Mouse (Mus musculus) limb, embryonic 10.5 days (tissue): Measurements from ENCODE around the gene Sost. TPM values are rescaled to one million over a fixed set of nuclear protein-coding genes. Genes with fewer than 3 reads are reported as not detected.
A peak's percentile ranks its signal among the peaks of the same experiment; 100 is the strongest.

ENCODE experiments used
- DNase-seq: peaks from one replicate; pipeline ENCODE4 v3.0.0-alpha.2; 2017; ENCODE audit warnings: low spot score
- H3K27ac ChIP-seq: fragments of 300-500 bp; sonication (generic); 2 replicates; pipeline ENCODE4 v1.5.1; 2016; ENCODE audit warnings: mild to moderate bottlenecking
- H3K27me3 ChIP-seq: fragments of 300-500 bp; sonication (generic); 2 replicates; pipeline ENCODE4 v1.6.1; 2016; ENCODE audit warnings: low read depth, mild to moderate bottlenecking; ENCODE audit not compliant: poor library complexity, severe bottlenecking
- H3K36me3 ChIP-seq: fragments of 300-500 bp; sonication (generic); 2 replicates; pipeline ENCODE4 v1.6.1; 2016; ENCODE audit warnings: mild to moderate bottlenecking, moderate library complexity
- H3K4me1 ChIP-seq: fragments of 300-500 bp; sonication (generic); 2 replicates; pipeline ENCODE4 v1.6.1; 2016
- H3K4me3 ChIP-seq: fragments of 300-500 bp; sonication (generic); 2 replicates; pipeline ENCODE4 v1.5.1; 2016; ENCODE audit warnings: mild to moderate bottlenecking, moderate library complexity
- H3K9me3 ChIP-seq: fragments of 300-500 bp; sonication (generic); replicated peaks from 2 replicates; pipeline ENCODE4 v1.6.1; 2016; ENCODE audit warnings: mild to moderate bottlenecking
- WGBS: fragments of 180-500 bp; shearing (Covaris S2); methylation state at CpG from one replicate; pipeline ENCODE4 v1.1.7; 2016; 5-methylcytosine and 5-hydroxymethylcytosine counted together
- polyA plus RNA-seq: library from polyadenylated mRNA; unstranded; fragments of >200 nt; fragmentation: Nextera tagmentation; extraction: Ambion mirVana; gene quantifications from 2 replicates; pipeline ENCODE4 v1.2.1, GENCODE M21; 2016

Sost gene
- polyA plus RNA-seq, 1 experiment from 2014 or later: 1.9 TPM

DNA sequence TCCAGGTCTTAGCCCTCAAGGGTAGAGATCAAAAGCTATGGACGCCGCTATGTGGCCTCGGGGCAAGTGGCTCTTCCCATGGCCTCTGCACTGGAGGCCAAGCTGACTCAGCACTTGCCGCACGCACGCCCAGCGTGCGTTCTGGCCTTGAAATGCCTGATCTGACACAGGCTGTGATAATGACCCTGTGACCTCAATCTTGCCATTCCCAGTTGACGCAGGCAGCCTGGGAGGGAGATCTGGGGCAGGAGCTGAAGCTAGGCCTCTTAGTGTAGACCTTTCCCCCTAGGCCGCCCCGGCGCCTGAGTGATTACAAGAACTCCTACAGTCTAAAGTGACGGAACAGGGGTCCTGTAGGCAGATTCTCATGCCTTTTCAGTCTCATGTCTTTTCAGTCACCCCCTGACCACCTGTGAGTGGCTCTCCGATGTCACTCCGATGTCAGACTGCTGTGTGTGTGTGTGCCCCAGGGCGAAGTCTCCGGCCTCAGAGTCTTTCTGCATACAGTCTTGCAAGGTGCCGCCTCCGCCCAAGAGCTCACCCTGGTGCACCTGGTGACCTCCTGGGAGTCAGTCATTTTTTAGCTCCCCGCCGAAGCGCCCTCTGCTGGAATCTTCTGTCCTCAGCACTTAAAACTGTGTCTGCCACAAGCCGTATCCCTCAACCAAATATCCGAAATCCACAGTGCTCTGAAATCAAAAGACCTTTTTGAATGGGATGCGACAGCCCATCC is 38.6 kb downstream of the Sost start:
- no peak overlapping the region for H3K4me3 ChIP-seq
- H3K9me3 ChIP-seq: no peaks in the 10 kb centered on the region
- no peaks in the 10 kb centered on the region; the same call in none of the 2 replicates for H3K27me3 ChIP-seq
- WGBS: 20% methylated on average over 25 of the region's 25 CpGs
- DNase-seq: peak; percentile 69
- H3K27ac ChIP-seq: no peak overlapping the region
- H3K36me3 ChIP-seq: no peaks in the 10 kb centered on the region
- peaks cover 20% of the 10 kb centered on the region for H3K4me1 ChIP-seq

DNA sequence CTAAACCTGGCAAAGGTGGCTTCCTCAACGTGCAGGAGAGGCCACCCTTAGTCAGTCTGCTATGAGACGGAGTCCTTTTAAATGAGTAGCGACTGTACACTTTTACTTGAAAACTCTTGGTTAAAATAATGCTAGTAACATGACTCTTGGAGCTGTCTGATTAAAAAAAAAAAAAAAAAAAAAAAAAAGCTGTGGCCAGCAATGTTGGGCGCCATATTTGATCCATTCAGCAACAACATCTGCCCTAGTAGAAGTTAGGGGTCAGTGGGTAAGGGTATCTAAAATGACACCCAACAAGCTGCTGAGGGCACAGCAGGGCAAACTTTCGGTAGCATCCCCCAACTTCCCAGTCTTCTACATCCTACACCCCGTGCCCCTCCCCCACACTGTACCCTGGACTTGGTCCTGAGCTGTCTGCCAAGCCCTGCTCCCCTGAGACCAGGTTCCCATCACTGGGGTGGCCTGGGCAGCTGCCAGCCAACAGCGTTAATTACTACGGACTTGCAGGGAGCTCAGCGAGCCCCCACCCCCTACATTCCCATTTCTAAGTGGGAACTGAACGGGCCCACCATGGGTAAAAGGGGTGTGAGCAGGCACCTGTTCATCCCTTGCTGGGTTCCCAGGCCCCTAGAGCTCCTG is 39.7 kb downstream of the Sost start:
- no peak overlapping the region for H3K4me3 ChIP-seq
- 88% methylated on average over 10 of the region's 10 CpGs for WGBS
- no peaks in the 10 kb centered on the region for H3K36me3 ChIP-seq
- no peak overlapping the region for H3K27ac ChIP-seq
- no peaks in the 10 kb centered on the region; the same call in none of the 2 replicates for H3K27me3 ChIP-seq
- peaks cover 15% of the 10 kb centered on the region for H3K4me1 ChIP-seq
- no peak for DNase-seq
- H3K9me3 ChIP-seq: no peaks in the 10 kb centered on the region

DNA sequence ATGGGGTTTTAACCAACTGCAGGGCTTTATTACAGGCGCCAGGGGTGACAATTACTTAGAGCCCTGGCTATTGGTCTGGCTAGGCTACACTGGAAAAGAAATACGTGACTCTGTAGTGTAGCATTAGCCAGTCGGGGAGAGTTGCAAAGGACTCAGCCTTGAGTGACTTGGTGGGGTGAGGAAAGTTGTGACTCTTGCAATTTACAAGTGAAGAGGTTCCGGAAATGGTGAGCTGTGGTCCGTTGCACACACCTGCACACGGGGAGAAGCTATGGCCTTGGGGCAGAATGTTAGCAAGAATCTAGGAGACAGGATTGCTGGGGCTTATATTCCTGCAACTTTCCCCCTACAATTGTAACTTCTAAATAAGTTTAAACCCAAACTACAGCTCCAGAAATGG is 41.2 kb downstream of the Sost start:
- Histone ChIP-seq H3K4me3 (no peak overlapping the region), H3K27ac (no peak overlapping the region)
- no peak for DNase-seq

DNA sequence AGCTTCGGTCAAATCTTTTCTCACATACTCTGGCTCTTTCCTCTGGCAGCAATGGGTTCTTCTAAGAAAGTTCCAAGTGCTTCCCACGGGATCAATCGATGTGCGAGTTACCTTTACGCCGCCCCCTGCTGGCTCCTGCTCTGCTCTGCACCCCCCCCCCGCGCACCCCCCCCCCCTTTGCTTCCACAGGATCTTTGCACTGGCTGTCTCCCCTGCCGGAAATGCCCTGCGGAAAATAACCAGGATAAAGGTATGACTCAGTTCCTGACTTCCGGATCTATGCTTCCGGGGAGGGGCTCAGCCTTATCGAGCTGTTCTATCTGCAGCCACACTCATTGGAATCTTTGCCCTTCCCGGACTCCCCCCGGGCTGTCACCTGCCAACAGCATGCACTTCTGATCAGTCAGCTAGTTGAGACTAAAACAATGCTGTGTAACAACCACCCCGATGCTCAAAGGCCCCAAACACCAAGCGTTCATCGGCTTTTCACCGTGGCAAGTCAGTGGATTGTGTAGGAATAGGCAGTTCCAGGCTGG is 42.3 kb downstream of the Sost start:
- no peaks in the 10 kb centered on the region for H3K36me3 ChIP-seq
- H3K4me1 ChIP-seq: peaks cover 30% of the 10 kb centered on the region
- peaks cover 6% of the 10 kb centered on the region; the same call in 1 of the 2 replicates for H3K27me3 ChIP-seq
- WGBS: 80% methylated on average over 17 of the region's 19 CpGs
- H3K4me3 ChIP-seq: no peak overlapping the region
- no peak overlapping the region for H3K27ac ChIP-seq
- no peaks in the 10 kb centered on the region for H3K9me3 ChIP-seq
- no peak for DNase-seq

More for the DNA sequence above, 41.2 kb downstream of the Sost start:
- Histone ChIP-seq H3K4me1 (peaks cover 23% of the 10 kb centered on the region), H3K36me3 (no peaks in the 10 kb centered on the region), H3K9me3 (no peaks in the 10 kb centered on the region), H3K27me3 (peaks cover 6% of the 10 kb centered on the region; the same call in 1 of the 2 replicates)
- 67% methylated on average over 6 of the region's 6 CpGs for WGBS

DNA sequence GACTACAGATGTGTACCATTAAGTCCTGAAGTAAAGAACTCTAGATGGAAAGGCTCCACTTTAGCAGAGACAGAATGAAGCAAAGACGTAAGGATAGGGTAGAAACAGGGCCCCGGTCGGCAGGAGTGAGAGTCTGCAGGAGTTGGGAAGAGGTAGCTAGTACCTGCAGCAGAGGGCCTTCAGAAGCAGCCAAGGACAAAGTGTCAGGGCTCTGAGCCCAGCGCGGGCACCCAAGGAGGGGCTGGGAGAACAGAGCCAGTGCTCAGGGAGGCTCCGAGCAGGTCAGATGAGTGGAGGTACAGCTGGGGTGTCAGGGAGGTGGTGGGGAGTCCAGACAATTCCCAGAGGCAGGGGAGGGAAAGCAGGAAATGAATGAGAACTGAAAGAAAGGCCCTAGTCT is 42.8 kb downstream of the Sost start:
- Histone ChIP-seq H3K4me3 (no peak overlapping the region), H3K27me3 (peaks cover 10% of the 10 kb centered on the region), H3K9me3 (no peaks in the 10 kb centered on the region), H3K4me1 (peaks cover 30% of the 10 kb centered on the region), H3K27ac (no peak overlapping the region), H3K36me3 (no peaks in the 10 kb centered on the region)
- no peak for DNase-seq
- WGBS: 84% methylated on average over 6 of the region's 6 CpGs

DNA sequence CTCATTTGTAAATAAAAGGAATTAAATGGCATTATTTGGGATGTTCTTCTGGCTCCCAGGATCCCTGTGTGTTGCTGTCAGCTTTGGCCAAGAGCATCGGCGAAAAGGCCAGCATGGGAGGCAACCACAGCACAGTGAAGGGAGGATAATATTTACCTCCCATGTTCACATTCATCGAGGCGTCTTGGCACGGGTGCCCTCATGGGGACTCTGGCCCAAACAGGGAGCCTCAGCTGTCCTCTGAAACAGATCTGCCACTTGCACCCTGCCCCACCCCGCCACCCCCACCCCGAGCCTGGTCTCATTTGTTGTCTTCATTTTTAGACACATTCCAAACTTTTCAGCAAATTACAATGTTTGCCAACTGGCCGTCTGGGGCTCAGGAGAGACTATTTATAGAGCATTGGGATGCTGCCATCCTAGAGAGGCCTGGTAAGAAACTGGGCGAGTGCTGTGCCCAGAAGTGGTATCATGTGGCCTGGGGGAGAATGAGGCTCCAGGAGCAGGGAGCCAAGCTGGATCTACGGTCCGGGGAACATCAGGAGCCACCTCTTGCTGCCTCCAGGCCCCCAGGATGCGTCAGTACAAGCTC is 45.4 kb downstream of the Sost start:
- H3K4me3 ChIP-seq: no peak overlapping the region
- 88% methylated on average over 12 of the region's 12 CpGs for WGBS
- no peaks in the 10 kb centered on the region for H3K9me3 ChIP-seq
- peak overlapping the region; percentile 28; the same call in 1 of the 2 replicates for H3K27ac ChIP-seq
- peaks cover 15% of the 10 kb centered on the region for H3K4me1 ChIP-seq
- H3K36me3 ChIP-seq: no peaks in the 10 kb centered on the region
- DNase-seq: no peak
- H3K27me3 ChIP-seq: peaks cover 33% of the 10 kb centered on the region

DNA sequence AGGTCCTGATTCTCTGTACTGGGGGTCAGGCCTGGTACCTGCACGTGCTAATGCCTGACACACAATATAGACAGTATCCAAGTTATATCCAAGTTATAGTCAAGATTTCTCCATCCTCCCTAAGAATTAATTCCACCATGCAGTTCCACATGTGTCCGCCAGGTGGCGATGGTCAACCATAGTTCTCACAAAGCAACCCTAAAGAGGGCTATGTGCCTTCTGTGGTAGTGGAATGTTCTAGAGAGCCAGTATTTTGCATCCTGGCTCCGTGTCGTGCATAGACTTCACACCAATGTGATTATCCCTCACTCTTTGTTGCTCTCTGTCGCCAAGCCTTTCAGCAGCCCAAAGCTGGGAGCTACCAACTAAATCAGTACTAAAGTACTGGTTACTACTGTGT is 47.2 kb downstream of the Sost start:
- peaks cover 33% of the 10 kb centered on the region for H3K27me3 ChIP-seq
- WGBS: 1% methylated on average over 6 of the region's 6 CpGs

DNA sequence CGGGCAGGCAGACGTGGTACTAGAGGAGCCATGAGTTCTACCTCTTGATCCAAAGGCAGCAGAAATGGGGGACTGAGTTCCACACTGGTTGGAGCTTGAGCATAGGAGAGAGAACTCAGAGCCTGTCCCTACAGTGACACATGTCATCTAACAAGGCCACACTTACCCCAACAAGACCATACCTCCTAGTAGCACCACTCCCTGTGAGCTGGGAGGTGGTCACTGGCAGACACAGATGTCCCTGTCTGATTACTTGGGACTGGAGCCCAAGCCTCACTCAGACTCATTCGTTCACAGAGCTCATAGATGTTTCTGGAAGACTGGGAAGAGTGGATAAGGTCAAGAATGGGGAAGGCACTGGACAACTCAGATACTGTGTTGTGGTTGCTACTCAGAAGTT is 48.2 kb downstream of the Sost start:
- Histone ChIP-seq H3K4me1 (peaks cover 15% of the 10 kb centered on the region), H3K27ac (no peak overlapping the region), H3K9me3 (no peaks in the 10 kb centered on the region), H3K4me3 (no peak overlapping the region), H3K36me3 (no peaks in the 10 kb centered on the region), H3K27me3 (peaks cover 33% of the 10 kb centered on the region)
- 80% methylated on average over 3 of the region's 3 CpGs for WGBS
- no peak for DNase-seq

More for the DNA sequence above, 47.2 kb downstream of the Sost start:
- peaks cover 15% of the 10 kb centered on the region for H3K4me1 ChIP-seq
- H3K9me3 ChIP-seq: no peaks in the 10 kb centered on the region
- no peaks in the 10 kb centered on the region for H3K36me3 ChIP-seq
- DNase-seq: peak; percentile 90
- H3K27ac ChIP-seq: peak overlapping the region; percentile 66
- no peak overlapping the region for H3K4me3 ChIP-seq

DNA sequence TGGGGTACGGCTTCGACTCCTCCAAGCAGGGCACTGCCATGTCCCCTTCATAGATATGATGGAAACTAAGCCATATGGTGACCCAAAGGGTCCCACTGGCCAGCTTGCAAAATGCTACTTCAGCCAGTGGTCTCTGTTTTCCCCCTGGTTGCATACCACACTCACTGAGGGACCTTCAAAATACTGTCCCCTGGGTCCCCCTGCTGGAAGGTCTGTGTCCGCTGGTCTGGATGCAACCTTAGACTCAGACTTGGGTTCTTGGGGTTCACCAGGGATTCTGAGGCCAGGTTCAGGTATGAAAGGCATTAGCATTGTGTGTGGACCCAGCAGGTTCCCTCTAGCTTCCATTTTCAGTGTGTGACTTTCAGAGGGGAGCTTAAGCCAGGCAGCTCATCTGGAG is 50.0 kb downstream of the Sost start:
- Histone ChIP-seq H3K36me3 (no peaks in the 10 kb centered on the region), H3K4me1 (peaks cover 21% of the 10 kb centered on the region), H3K4me3 (no peak overlapping the region), H3K27ac (no peak overlapping the region), H3K27me3 (peaks cover 35% of the 10 kb centered on the region), H3K9me3 (no peaks in the 10 kb centered on the region)
- WGBS: 70% methylated on average over 3 of the region's 3 CpGs
- no peak for DNase-seq

DNA sequence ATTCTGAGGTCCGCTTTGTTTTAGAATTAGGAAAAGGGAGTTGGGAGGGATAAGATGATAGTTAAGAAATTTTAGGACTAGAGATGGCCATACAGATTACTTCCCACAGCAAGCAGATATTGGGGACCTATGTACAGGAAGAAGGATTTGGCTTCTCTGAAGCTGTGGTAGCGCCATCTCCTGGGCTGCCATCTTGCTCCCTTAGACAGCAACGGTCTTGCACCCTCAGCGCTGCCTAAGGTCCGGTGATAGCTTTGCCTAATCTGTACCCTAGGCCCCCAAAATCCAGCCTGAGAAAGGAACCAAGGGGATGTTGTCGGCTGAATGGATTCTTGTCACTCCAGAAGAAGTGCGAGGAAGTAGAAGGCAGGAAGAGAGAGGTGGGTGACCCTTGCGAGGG is 53.2 kb downstream of the Sost start:
- Histone ChIP-seq H3K4me1 (peaks cover 10% of the 10 kb centered on the region; the same call in 1 of the 2 replicates), H3K27me3 (peaks cover 37% of the 10 kb centered on the region), H3K36me3 (no peaks in the 10 kb centered on the region), H3K9me3 (no peaks in the 10 kb centered on the region), H3K4me3 (no peak overlapping the region), H3K27ac (no peak overlapping the region)
- WGBS: 59% methylated on average over 8 of the region's 8 CpGs
- no peak for DNase-seq
